Mouse (Mus musculus) cerebellum, postnatal 25 days (tissue): ENCODE results near the gene Slc25a54.

Experiments used
- DNase-seq, 2 experiments: peaks; one replicate each; pipeline ENCODE4 v3.0.0; 2021; ENCODE audit warnings: mixed read lengths in 2 of 2

Gene Slc25a54

DNA sequence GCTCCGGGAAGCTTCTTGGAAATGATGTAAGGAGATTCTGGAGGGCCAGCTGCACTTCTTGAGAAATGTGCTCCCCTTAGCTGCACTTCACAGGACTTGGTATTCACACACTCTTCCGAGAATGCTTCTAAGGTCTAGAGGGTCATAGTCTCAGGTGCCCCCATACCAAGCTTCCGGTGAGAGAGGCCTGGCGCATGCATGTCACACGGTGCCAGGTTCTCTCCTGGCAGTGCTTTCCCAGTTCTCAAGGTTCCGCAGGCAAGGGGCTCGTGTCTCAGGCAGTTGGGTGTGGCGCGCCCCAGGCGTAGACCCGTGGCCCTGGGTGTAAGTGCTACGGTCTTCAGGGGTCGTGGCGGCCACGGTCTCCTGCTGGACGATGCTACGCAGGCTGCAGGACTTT, at the start of gene Slc25a54:
Gene Slc25a54, plus strand, starts transcription at position 301 of the 400 bp plus-strand sequence.
- no peak for DNase-seq

- DNase-seq, result no peak
These were observed 49.5 kb upstream of the Slc25a54 start for GRCm38 (mm10) chr3:109030817-109031216.

DNA sequence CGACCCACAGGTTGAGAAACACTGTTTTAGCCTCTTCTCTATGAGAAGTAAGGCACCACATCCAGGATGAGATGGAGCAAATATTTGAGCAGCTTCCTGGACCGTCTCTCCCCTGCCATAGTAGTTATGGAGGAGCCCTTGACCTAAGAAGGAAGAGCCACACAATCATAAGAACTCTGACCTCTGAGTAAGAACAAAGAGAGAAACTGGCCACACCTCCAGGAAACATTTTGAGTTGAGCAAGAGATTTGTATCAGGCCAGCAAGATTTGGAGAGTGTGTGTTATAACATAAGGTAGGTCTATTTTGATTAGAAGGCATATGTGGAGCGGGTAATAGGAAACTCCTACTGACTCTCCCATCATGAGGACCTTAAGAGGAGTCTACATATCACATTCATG, 48.6 kb upstream of the Slc25a54 start:
- no peak for DNase-seq

GRCm38 (mm10) chr3:109032306-109032705, 48.0 kb upstream of the Slc25a54 start:
- no peak for DNase-seq

- DNase-seq, result no peak
These were observed 45.9 kb upstream of the Slc25a54 start for GRCm38 (mm10) chr3:109034411-109034810.

DNA sequence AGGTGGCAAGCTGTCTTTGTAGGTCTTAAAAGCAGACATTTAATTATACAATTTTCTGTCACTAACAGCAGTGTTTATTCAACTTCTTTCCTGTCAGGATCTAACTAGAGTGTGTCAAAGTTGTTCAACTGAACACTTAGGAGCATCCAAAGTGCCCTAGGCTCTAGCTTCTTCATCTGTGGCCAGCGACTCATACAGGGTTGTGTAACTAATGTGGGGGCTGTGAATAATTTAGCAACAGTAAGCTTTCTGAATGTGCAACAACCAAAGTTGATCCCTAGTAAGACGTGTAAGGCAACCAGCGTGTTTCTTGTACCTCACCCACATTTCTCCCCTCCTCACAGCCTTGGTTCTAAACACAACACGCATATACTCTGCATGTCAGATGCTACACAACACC, 39.4 kb upstream of the Slc25a54 start:
- DNase-seq, result no peak

- DNase-seq, result no peak
These were observed 36.9 kb upstream of the Slc25a54 start for GRCm38 (mm10) chr3:109043395-109043794.

- DNase-seq, result no peak
These were observed 33.8 kb upstream of the Slc25a54 start for GRCm38 (mm10) chr3:109046428-109046827.

DNA sequence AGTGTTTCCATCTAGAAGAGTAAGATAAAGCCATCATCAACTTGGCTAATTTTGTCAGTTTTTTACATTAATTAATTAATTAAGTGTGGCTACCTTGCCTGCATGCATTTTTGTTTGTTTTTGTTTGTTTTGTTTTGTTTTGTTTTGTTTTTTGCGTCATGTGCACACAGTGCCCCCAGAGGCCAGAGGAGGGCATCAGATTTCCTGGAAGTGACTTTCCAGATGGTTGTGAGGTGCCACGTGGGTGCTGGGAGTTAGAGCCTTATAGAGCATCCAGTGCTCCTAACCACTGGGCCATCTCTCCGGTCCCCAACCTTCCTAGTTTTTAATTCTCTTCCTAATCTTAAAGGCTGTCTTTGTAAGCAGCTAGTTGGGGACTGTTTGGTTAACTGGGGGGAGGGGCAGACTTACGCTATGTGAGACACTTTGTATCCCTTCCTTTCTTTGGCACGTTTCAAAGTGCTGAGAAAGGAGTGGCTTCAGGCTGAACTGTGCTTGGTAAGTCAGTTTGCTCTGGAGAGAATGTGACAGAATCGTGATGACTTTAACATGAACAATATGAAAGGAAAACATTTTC, 32.5 kb upstream of the Slc25a54 start:
- DNase-seq, result no peak

- DNase-seq, result no peak
These were observed 29.0 kb upstream of the Slc25a54 start for GRCm38 (mm10) chr3:109051056-109051945.

GRCm38 (mm10) chr3:109051946-109052331, 28.3 kb upstream of the Slc25a54 start:
- DNase-seq, result no peak

DNA sequence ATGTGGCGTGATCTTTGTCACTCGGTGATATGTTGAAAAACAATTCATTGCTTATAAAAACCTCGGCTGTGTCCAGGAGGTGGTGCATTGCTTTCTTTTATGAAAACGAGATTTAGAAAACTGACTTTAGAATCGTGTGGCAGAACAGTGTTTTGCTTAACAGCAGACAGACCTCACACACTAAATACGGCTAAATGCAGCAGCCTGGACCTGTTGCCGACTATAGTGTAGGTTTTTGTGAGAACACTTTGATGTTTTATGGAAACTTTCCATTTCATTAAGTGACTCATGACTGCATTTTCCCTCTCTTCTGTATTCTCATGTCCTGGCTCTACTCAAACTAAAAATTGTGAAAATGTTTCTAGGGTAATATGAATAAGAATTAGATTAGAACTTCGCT, 20.4 kb upstream of the Slc25a54 start:
- DNase-seq, result no peak

- DNase-seq, result no peak
These were observed 17.9 kb upstream of the Slc25a54 start for GRCm38 (mm10) chr3:109062391-109062790.

DNA sequence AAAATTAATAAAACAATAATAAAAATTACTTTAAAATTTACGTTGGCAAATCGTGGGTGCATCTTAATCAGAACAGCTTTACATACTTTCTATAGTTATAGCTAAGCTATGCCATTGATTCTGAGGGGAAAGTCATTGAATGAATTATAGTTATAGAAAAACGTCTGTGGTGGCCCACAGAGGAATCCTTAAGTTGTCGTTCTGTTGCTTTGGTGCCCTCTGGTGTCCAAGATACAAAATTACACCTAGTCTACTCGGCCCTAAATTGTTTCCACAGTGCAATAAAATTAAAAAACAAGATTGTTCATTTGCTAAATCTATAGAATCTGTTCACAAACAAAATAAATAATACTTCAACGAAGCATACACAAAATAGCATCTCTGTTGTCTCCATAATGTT, 17.3 kb upstream of the Slc25a54 start:
- peak; percentile 11 to 43 for DNase-seq

GRCm38 (mm10) chr3:109084418-109084817, 4.1 kb downstream of the Slc25a54 start:
- DNase-seq, result no peak

GRCm38 (mm10) chr3:109088460-109088859, 8.2 kb downstream of the Slc25a54 start:
- DNase-seq, result no peak

DNA sequence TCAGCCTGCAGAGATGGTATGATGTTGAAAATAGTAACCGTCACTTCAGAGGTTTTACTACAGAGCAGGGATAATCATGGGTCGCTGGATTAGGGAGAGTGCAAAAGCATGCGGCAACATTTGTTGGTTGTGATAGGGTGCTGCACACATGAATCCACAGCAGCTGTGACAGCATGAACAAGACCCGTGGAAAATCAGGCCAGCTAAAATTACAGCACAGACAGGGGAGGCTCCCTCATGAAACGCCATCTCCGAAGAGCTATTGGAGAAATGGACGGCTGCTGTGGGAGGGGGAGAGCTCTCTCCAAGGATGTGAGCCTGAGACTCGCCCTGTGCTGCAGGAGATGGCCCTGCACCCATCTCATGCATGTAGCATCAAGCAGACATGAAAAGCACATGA, 24.4 kb downstream of the Slc25a54 start:
- DNase-seq, result no peak

GRCm38 (mm10) chr3:109117136-109117535, 36.9 kb downstream of the Slc25a54 start:
- no peak for DNase-seq

GRCm38 (mm10) chr3:109119562-109119961, 39.3 kb downstream of the Slc25a54 start:
- no peak for DNase-seq

- DNase-seq, result no peak
These were observed 39.7 kb downstream of the Slc25a54 start for GRCm38 (mm10) chr3:109119973-109120372.

DNA sequence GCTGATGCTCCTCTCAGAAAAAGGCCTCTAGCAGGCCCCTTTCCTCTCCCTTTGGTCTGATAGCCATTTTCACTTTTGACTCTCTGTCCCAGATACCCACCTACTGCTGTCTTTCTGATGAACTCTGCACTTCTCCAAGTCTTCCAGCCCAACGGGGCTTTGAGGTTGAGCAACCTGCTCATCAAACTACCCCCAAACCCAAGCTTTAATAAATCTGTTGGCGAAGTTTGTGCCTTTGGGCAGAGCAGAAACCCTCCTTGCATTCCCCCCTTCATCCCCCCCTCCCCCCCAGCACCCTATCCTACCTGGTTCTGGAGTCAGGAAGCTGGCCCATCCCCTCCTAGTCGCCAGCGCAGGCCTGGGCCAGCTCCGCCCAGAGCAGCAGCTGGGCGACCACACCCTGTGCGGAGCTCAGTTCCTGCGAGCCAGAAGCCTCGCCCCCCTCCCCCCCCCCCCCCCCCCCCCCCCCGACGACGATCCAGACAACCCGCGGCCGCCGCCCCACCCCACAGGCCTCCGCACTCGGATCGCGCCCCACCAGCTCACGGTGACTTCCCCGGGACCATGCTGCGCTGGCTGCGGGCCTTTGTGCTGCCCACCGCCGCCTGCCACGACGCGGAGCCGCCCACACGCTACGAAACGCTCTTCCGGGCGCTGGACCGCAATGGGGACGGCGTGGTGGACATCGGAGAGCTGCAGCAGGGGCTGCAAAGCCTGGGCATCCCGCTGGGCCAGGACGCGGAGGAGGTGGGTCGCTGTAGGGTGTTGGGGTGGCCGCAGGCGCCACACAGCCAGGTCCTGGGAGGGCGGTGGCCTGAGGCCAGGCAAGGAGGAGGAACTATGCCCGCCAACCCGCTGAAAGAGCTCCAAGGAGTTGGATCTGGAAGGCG, 42.6 kb downstream of the Slc25a54 start, which contains the start of gene Slc25a24:
Gene Slc25a24, plus strand, starts transcription at position 509 of the 890 bp plus-strand sequence.
- DNase-seq, result peak; percentile 38 to 57

DNA sequence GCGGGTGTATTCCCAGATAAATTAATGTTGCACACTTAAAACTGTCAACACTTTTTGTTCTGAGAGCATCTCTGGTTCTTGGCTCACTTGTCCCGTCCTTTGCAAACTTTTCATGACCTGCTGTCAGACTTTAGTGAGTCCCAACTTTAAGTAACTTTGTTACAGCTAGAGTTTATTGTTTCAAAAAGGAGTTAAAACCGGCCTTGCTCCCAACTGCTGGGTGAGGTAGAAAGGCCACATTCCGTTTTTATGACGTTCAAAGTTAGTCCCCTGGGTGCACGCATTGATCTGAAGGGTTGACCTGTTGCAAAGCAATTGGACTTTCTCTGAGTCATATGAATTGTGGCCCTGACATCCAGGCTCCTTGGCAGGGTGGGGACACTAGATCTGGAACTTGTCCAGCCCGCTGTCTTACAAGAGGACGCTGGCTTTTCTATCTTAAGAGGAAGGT, 43.3 kb downstream of the Slc25a54 start:
- no peak for DNase-seq

- DNase-seq, result no peak
These were observed 43.8 kb downstream of the Slc25a54 start for GRCm38 (mm10) chr3:109124091-109124490.
